Mouse (Mus musculus): ENCODE results near the gene Decr2.
A peak's percentile ranks its signal among the peaks of the same experiment; 100 is the strongest.

The Decr2 gene

GRCm38 (mm10) chr17:26055164-26055563 lies 35.0 kb downstream of the Decr2 start:
- no peak for DNase-seq

- no peak for DNase-seq
Measured at GRCm38 (mm10) chr17:26054133-26054845, 35.8 kb downstream of the Decr2 start.

GRCm38 (mm10) chr17:26052706-26053105 lies 37.4 kb downstream of the Decr2 start:
- no peak for DNase-seq

GRCm38 (mm10) chr17:26052074-26052473 lies 38.1 kb downstream of the Decr2 start:
- DNase-seq: no peak

- DNase-seq: no peak
Measured at GRCm38 (mm10) chr17:26048118-26048517, 42.0 kb downstream of the Decr2 start.

GRCm38 (mm10) chr17:26046253-26046997 lies 43.7 kb downstream of the Decr2 start:
- DNase-seq: peak; percentile 30

- peak; percentile 52 for DNase-seq
Measured at GRCm38 (mm10) chr17:26045285-26045684, 44.9 kb downstream of the Decr2 start.

- DNase-seq: peak; percentile 75
Measured at GRCm38 (mm10) chr17:26043249-26043636, 46.9 kb downstream of the Decr2 start.

- DNase-seq: no peak
Measured at GRCm38 (mm10) chr17:26042599-26043248, 47.4 kb downstream of the Decr2 start.

GRCm38 (mm10) chr17:26041111-26041802 lies 48.9 kb downstream of the Decr2 start:
- peak; percentile 82 for DNase-seq

- peak; percentile 53 for DNase-seq
Measured at GRCm38 (mm10) chr17:26040711-26041110, 49.4 kb downstream of the Decr2 start.

- no peak for DNase-seq
Measured at GRCm38 (mm10) chr17:26032037-26032436, 58.1 kb downstream of the Decr2 start.

GRCm38 (mm10) chr17:26031583-26031982 lies 58.6 kb downstream of the Decr2 start:
- DNase-seq: no peak

Measured in lung, postnatal 36 days (tissue).